1 mouse cellular context compared by ENCODE assay signal in genomic region chr11:93887080-93887447, GRCm38 (mm10).
TF ChIP-seq lines count a peak whose summit lies in the region.

No protein-coding gene starts in this region.

TF ChIP-seq in MEL, 35 proteins besides CTCF, POLR2A, EP300 and RAD21 (continued from another document):
- no peak for TF ChIP-seq MYC (IDR thresholded peaks at IDR 0.05; ENCODE audit: low read depth, low read length)
- TF ChIP-seq USF1 (IDR thresholded peaks at IDR 0.05; ENCODE audit: low read depth, low read length), result no peak
- TF ChIP-seq TAL1 (IDR thresholded peaks at IDR 0.05; ENCODE audit: low read length), result no peak
- no peak for TF ChIP-seq JUND (IDR thresholded peaks at IDR 0.05; ENCODE audit: low read depth, low read length)
